Mouse (Mus musculus): Measurements from ENCODE around the gene Rpa2.
"Not testable (repeated sequence)": the region's sequence is repeated elsewhere in the genome, so short reads cannot be mapped to it uniquely, and the experiment has no call there.

The Rpa2 gene

GRCm38 (mm10) chr4:132767914-132768876 lies at the start of gene Rpa2:
Rpa2 (plus strand) TSS chr4:132768332.
- DNase-seq (ENCODE audit: low spot score), result peak; percentile 96

GRCm38 (mm10) chr4:132728233-132728632 lies 39.9 kb upstream of the Rpa2 start:
- no peak for DNase-seq (ENCODE audit: low spot score)

GRCm38 (mm10) chr4:132731616-132732015 lies 36.5 kb upstream of the Rpa2 start:
- no peak for DNase-seq (ENCODE audit: low spot score)

GRCm38 (mm10) chr4:132732148-132732684 lies 35.9 kb upstream of the Rpa2 start, which contains the start of gene Xkr8:
Xkr8 (minus strand) TSS chr4:132732546.
- peak; percentile 82 for DNase-seq (ENCODE audit: low spot score)

- no peak for DNase-seq (ENCODE audit: low spot score)
Observed at GRCm38 (mm10) chr4:132733071-132733770, 34.9 kb upstream of the Rpa2 start.

GRCm38 (mm10) chr4:132734766-132735165 lies 33.4 kb upstream of the Rpa2 start:
- DNase-seq (ENCODE audit: low spot score), result no peak

- DNase-seq (ENCODE audit: low spot score), result no peak
Observed at GRCm38 (mm10) chr4:132735389-132735788, 32.7 kb upstream of the Rpa2 start.

GRCm38 (mm10) chr4:132735894-132736293 lies 32.2 kb upstream of the Rpa2 start:
- no peak for DNase-seq (ENCODE audit: low spot score)

- DNase-seq (ENCODE audit: low spot score), result not testable (repeated sequence)
Observed at GRCm38 (mm10) chr4:132737154-132737553, 31.0 kb upstream of the Rpa2 start.

GRCm38 (mm10) chr4:132741491-132741890 lies 26.6 kb upstream of the Rpa2 start:
- no peak for DNase-seq (ENCODE audit: low spot score)

- DNase-seq (ENCODE audit: low spot score), result no peak
Observed at GRCm38 (mm10) chr4:132743992-132744911, 23.9 kb upstream of the Rpa2 start.

GRCm38 (mm10) chr4:132746911-132747517 lies 21.1 kb upstream of the Rpa2 start:
- no peak for DNase-seq (ENCODE audit: low spot score)

- no peak for DNase-seq (ENCODE audit: low spot score)
Observed at GRCm38 (mm10) chr4:132747664-132748259, 20.4 kb upstream of the Rpa2 start.

GRCm38 (mm10) chr4:132748778-132749177 lies 19.4 kb upstream of the Rpa2 start:
- no peak for DNase-seq (ENCODE audit: low spot score)

GRCm38 (mm10) chr4:132749258-132749982 lies 18.7 kb upstream of the Rpa2 start:
- no peak for DNase-seq (ENCODE audit: low spot score)

- no peak for DNase-seq (ENCODE audit: low spot score)
Observed at GRCm38 (mm10) chr4:132752992-132753391, 15.1 kb upstream of the Rpa2 start.

- DNase-seq (ENCODE audit: low spot score), result peak; percentile 66
Observed at GRCm38 (mm10) chr4:132756974-132757373, 11.2 kb upstream of the Rpa2 start, which contains the start of gene Smpdl3b. Smpdl3b (minus strand) TSS chr4:132757252.

GRCm38 (mm10) chr4:132757633-132758351 lies 10.3 kb upstream of the Rpa2 start:
- no peak for DNase-seq (ENCODE audit: low spot score)

- DNase-seq (ENCODE audit: low spot score), result no peak
Observed at GRCm38 (mm10) chr4:132760296-132760695, 7.8 kb upstream of the Rpa2 start.
